Mouse (Mus musculus) liver, embryonic 14.5 days (tissue): Measurements from ENCODE around the gene Zfyve19.

Source experiments
- CTCF ChIP-seq: IDR thresholded peaks from 2 replicates; pipeline ENCODE4 v1.5.1; 2016; ENCODE audit warnings: antibody characterized with exemption, low read depth, control low read depth
- EP300 ChIP-seq: IDR thresholded peaks from 2 replicates; pipeline ENCODE4 v1.6.1; 2016; ENCODE audit warnings: antibody characterized with exemption, low read depth

- TF ChIP-seq EP300: no peak
- TF ChIP-seq CTCF: no peak
Observed at GRCm38 (mm10) chr2:119254976-119255375, 46.6 kb downstream of the Zfyve19 start.
